Mouse (Mus musculus): ENCODE results near the gene Klf7.

Gene Klf7

DNA sequence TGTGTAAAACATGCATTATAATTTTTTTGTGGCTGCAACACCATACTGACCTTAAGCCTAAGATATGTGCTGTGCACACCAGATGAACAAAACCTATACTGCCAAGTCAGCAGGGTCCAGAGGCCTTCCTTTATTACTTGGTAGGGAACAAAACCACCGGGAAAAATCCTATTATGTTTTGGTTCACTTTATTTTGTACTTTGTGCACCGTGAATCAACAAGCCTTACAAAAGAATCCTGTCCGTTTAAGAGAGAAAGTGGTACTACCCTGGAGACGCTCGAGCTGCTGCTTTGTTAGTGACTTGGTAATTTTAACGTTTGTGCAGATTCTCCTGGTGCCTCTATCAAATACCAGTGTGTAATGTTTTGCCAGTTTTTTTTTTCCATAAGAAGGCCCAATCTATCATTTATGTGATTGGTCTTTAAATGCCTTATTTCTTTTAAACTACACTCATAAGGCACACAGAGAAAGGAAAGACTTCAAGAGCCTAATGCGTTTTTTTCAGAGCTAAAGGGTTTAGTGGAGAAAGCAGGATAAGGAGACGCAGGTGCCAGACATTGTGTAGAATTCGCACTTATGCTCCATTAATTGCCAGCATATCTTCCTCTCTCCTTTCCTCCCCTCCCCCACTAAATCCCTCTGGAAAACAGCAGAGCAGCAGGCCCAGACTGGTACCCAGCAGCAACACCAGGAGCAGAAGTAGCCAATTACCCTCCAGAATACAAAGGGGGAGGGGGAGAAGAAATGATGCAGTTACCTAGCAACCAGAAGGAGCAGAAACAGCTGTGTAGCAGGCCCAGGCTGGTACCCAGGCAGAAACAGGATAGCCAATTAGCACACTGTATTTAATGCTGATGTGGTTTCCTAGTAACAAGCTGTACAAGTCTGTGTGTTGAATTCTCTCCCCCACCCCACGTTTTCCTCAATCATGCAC is 55.5 kb downstream of the Klf7 start:
- DNase-seq (ENCODE audit: low read depth, low spot score) = peak; percentile 83

DNA sequence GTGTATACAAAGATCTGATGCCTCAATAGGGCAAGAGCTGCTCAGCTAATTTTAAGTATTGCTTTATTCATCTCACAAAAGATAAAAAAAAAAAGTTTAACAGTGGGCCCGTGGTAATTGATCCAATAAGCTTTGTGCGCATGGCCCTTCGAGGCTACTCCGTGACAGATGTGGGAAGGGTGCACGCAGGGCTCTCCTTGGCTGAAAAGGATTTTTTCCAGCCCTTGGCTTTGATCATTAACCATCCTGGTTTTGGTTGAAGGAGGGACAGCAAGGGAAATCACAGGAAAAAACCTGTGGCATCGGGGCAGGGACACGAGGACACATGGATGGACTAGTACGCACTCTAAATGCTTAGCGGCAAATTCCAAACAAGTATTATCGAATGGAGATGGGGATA is 60.6 kb downstream of the Klf7 start:
- DNase-seq (ENCODE audit: low read depth, low spot score) = no peak

GRCm38 (mm10) chr1:64060699-64061454 is 61.2 kb downstream of the Klf7 start:
- DNase-seq (ENCODE audit: low read depth, low spot score) = peak; percentile 41

- no peak for DNase-seq (ENCODE audit: low read depth, low spot score)
Observed at GRCm38 (mm10) chr1:64060116-64060515, 62.0 kb downstream of the Klf7 start.

DNA sequence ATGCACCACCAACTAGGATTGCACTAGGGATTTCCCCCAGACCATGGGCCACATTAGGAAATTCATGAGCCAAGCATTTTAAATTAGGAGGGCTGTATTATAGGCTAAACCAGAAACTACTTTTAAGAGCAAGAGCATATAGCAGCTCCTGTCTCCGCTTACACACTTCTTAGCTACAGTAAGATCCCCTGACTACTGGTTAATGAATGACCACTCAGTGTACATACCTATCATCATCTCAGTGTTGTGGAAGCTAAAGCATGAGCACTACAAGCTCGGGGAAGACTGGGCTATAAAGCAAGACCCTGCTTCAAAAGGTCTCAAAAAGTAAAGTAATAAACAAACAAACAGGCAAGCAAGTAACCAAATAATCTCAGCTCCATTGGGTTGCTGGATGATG is 65.5 kb downstream of the Klf7 start:
- no peak for DNase-seq (ENCODE audit: low read depth, low spot score)

DNA sequence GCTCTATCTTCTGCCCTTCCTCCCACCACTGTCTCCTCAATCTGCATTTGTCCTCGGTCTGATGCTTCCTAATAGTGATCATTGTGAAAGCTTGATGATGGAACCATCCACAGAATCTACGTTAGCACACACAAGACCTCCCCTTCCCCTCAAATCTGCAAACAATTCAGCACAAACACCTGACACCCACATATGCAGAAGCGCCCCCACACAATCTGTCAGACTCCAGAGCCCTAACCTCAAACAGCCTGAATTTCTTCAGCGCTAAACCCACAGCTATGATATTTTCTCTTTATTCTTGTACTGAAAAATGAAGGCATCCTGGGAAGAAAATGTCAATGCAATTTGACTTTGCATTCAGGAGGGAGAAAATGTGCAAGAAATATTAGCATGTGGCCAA is 66.1 kb downstream of the Klf7 start:
- DNase-seq (ENCODE audit: low read depth, low spot score) = no peak

DNA sequence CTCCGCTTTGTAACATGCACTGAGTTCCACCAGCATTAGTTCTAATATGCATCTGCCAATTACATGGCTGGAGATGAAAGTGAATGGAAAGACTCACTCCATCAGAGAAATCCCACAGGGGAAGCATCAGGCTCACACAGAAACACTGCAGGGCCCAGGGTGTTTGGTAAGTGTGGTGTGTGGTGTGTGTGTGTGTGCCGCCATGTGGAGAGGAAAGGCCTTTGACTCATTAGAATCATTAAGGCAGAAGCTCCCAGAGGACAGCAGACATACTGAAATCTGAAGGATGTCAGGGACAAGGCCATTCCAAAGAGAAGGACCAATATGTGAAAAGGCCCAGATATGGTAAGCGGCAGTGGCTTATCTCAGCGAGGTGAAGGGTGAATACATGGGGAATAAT is 66.9 kb downstream of the Klf7 start:
- DNase-seq (ENCODE audit: low read depth, low spot score) = no peak

GRCm38 (mm10) chr1:64052069-64052750 is 69.9 kb downstream of the Klf7 start:
- DNase-seq (ENCODE audit: low read depth, low spot score) = no peak

GRCm38 (mm10) chr1:64048567-64048966 is 73.5 kb downstream of the Klf7 start:
- DNase-seq (ENCODE audit: low read depth, low spot score) = no peak

DNA sequence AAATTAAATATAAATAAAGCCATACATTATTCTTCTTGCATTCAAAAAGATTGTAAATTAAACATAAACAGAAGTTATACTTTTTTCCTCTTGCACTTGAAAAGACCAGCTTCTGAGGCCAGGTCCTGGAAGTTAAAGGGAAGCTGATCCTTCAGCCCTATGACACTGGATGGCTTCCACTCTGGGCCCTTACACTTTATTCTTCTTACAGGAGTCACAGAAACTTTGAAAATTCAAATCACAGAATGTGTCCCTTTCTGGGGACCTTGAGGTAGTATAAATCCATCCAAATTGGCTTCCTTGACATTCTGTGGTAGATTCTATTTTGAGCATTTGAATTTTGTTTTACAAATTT is 75.3 kb downstream of the Klf7 start:
- DNase-seq (ENCODE audit: low read depth, low spot score) = no peak

GRCm38 (mm10) chr1:64046087-64046801 is 75.8 kb downstream of the Klf7 start:
- DNase-seq (ENCODE audit: low read depth, low spot score) = no peak

DNA sequence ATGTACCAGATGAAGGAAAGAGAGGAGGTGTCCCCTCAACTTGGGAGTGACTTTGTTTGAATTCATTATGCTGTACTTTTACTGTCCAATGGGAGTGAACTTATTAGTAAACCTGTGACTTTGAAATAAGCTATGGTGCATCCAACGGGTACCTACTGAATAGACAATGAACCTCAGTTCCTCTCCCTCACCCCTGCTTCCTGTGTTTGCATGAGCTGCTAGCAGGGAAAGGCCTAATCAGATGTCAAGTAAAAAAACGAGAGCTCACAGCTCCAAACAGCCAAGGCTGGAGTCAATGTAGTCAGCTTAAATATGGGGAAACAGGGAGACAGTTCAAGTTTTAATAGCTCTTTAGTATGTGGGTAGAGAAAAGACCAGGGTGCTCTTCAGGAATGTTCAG is 77.5 kb downstream of the Klf7 start:
- DNase-seq (ENCODE audit: low read depth, low spot score) = no peak

GRCm38 (mm10) chr1:64040831-64041383 is 81.2 kb downstream of the Klf7 start:
- no peak for DNase-seq (ENCODE audit: low read depth, low spot score)

- DNase-seq (ENCODE audit: low read depth, low spot score) = no peak
Observed at GRCm38 (mm10) chr1:64040061-64040686, 81.9 kb downstream of the Klf7 start.

DNA sequence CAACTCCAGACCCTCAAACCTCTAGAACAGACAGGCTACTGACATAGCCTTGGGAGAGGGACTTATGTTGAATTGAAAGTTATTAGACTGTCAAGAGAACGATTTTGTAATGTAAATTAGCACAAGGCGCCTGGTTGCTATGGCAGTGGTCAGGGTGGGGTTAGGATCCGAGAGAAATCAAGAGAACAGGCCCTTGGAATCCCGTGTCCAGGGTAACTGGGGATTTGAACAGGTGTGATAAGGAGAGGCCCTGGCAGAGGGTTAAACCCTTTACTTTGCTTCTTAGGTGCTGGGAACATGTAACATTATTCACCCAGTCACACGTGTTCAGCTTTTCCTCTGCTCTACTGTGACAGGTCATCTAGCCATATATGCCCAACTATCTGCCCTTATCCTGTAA is 83.7 kb downstream of the Klf7 start:
- DNase-seq (ENCODE audit: low read depth, low spot score) = no peak

- DNase-seq (ENCODE audit: low read depth, low spot score) = no peak
Observed at GRCm38 (mm10) chr1:64037800-64038199, 84.3 kb downstream of the Klf7 start.

GRCm38 (mm10) chr1:64036881-64037452 is 85.1 kb downstream of the Klf7 start:
- DNase-seq (ENCODE audit: low read depth, low spot score) = no peak

- no peak for DNase-seq (ENCODE audit: low read depth, low spot score)
Observed at GRCm38 (mm10) chr1:64035804-64036203, 86.3 kb downstream of the Klf7 start.

- no peak for DNase-seq (ENCODE audit: low read depth, low spot score)
Observed at GRCm38 (mm10) chr1:64035087-64035791, 86.8 kb downstream of the Klf7 start.
